Mouse (Mus musculus): ENCODE measurements around the gene Elavl2. TPM values are rescaled to one million over a fixed set of nuclear protein-coding genes. Genes with fewer than 3 reads are reported as not detected.

Elavl2 gene
- total RNA-seq (2014; rRNA removed) = 80.6 and 96.6 TPM in 2 replicates
- 100.0 and 107 TPM in 2 replicates for polyA plus RNA-seq (2015; fragmentation: Nextera tagmentation; extraction: Ambion mirVana)

- peak within 1 kb of the TSS; percentile 56 for H3K4me3 ChIP-seq (ENCODE audit: low read depth, low read length)
- no peaks in the 10 kb centered on the region for H3K9me3 ChIP-seq (ENCODE audit: low read length)
- H3K27ac ChIP-seq (ENCODE audit: low read depth, low read length) = 0 out of 2 replicates have a peak within 1 kb of the TSS, but pooled peaks have one; percentile 8
- no peak for TF ChIP-seq CTCF (IDR thresholded peaks at IDR 0.05)
- no peaks in the 10 kb centered on the region for H3K27me3 ChIP-seq (ENCODE audit: insufficient read depth, low read length)
- WGBS = 1% methylated on average over 27 of the region's 28 CpGs
- peak within 1 kb of the TSS; percentile 54 for H3K9ac ChIP-seq (replicated peaks; ENCODE audit: low read length, poor library complexity, severe bottlenecking)
- ATAC-seq (ENCODE audit: low FRiP score) (0 out of 2 replicates have a peak, but pooled peaks have one; percentile 38), DNase-seq (ENCODE audit: low spot score) (peak; percentile 3)
- peak within 1 kb of the TSS; percentile 97 for H3K4me2 ChIP-seq (ENCODE audit: low read depth, low read length, poor library complexity, severe bottlenecking)
- no peaks in the 10 kb centered on the region for H3K36me3 ChIP-seq (ENCODE audit: insufficient read depth, low read length)
- H3K4me1 ChIP-seq (ENCODE audit: insufficient read depth, low read length) = no peaks in the 10 kb centered on the region
These were observed at the start of gene Elavl2 for GRCm38 (mm10) chr4:91400423-91400822. Gene Elavl2, minus strand, starts transcription at chr4:91400785.

- H3K27me3 ChIP-seq (ENCODE audit: insufficient read depth, low read length) = no peaks in the 10 kb centered on the region
- no peak overlapping the region for H3K9ac ChIP-seq (replicated peaks; ENCODE audit: low read length, poor library complexity, severe bottlenecking)
- no peaks in the 10 kb centered on the region for H3K4me1 ChIP-seq (ENCODE audit: insufficient read depth, low read length)
- WGBS = 16% methylated on average over 2 of the region's 2 CpGs
- H3K4me2 ChIP-seq (ENCODE audit: low read depth, low read length, poor library complexity, severe bottlenecking) = no peak overlapping the region
- no peak overlapping the region for H3K27ac ChIP-seq (ENCODE audit: low read depth, low read length)
- no peaks in the 10 kb centered on the region for H3K36me3 ChIP-seq (ENCODE audit: insufficient read depth, low read length)
- no peak for DNase-seq (ENCODE audit: low spot score)
- H3K9me3 ChIP-seq (ENCODE audit: low read length) = no peaks in the 10 kb centered on the region
- ATAC-seq (ENCODE audit: low FRiP score) = no peak
- no peak overlapping the region for H3K4me3 ChIP-seq (ENCODE audit: low read depth, low read length)
- TF ChIP-seq CTCF (IDR thresholded peaks at IDR 0.05) = no peak
These were observed 47.3 kb upstream of the Elavl2 start for GRCm38 (mm10) chr4:91447887-91448286.

- no peak overlapping the region for H3K4me3 ChIP-seq (ENCODE audit: low read depth, low read length)
- no peak overlapping the region for H3K9ac ChIP-seq (replicated peaks; ENCODE audit: low read length, poor library complexity, severe bottlenecking)
- no peak overlapping the region for H3K27ac ChIP-seq (ENCODE audit: low read depth, low read length)
- TF ChIP-seq CTCF (IDR thresholded peaks at IDR 0.05) = no peak
- H3K27me3 ChIP-seq (ENCODE audit: insufficient read depth, low read length) = no peaks in the 10 kb centered on the region
- H3K9me3 ChIP-seq (ENCODE audit: low read length) = no peaks in the 10 kb centered on the region
- H3K36me3 ChIP-seq (ENCODE audit: insufficient read depth, low read length) = no peaks in the 10 kb centered on the region
- H3K4me2 ChIP-seq (ENCODE audit: low read depth, low read length, poor library complexity, severe bottlenecking) = no peak overlapping the region
- WGBS = 93% methylated on average over 1 of the region's 1 CpGs
- ATAC-seq (ENCODE audit: low FRiP score) (no peak), DNase-seq (ENCODE audit: low spot score) (no peak)
- no peaks in the 10 kb centered on the region for H3K4me1 ChIP-seq (ENCODE audit: insufficient read depth, low read length)
These were observed 15.0 kb upstream of the Elavl2 start for GRCm38 (mm10) chr4:91415582-91415981.

- ATAC-seq (ENCODE audit: low FRiP score) (no peak), DNase-seq (ENCODE audit: low spot score) (no peak)
- H3K27me3 ChIP-seq (ENCODE audit: insufficient read depth, low read length) = no peaks in the 10 kb centered on the region
- H3K27ac ChIP-seq (ENCODE audit: low read depth, low read length) = no peak overlapping the region
- WGBS = 83% methylated on average over 3 of the region's 3 CpGs
- H3K9ac ChIP-seq (replicated peaks; ENCODE audit: low read length, poor library complexity, severe bottlenecking) = no peak overlapping the region
- no peaks in the 10 kb centered on the region for H3K36me3 ChIP-seq (ENCODE audit: insufficient read depth, low read length)
- H3K4me3 ChIP-seq (ENCODE audit: low read depth, low read length) = no peak overlapping the region
- H3K4me1 ChIP-seq (ENCODE audit: insufficient read depth, low read length) = no peaks in the 10 kb centered on the region
- TF ChIP-seq CTCF (IDR thresholded peaks at IDR 0.05) = no peak
- no peak overlapping the region for H3K4me2 ChIP-seq (ENCODE audit: low read depth, low read length, poor library complexity, severe bottlenecking)
- H3K9me3 ChIP-seq (ENCODE audit: low read length) = no peaks in the 10 kb centered on the region
These were observed 4.5 kb upstream of the Elavl2 start for GRCm38 (mm10) chr4:91405047-91405446.

GRCm38 (mm10) chr4:91399510-91400196 is 932 bp downstream of the Elavl2 start:
- H3K27me3 ChIP-seq (ENCODE audit: insufficient read depth, low read length) = no peaks in the 10 kb centered on the region
- 0 out of 2 replicates have a peak overlapping the region, but pooled peaks have one; percentile 8 for H3K27ac ChIP-seq (ENCODE audit: low read depth, low read length)
- H3K4me2 ChIP-seq (ENCODE audit: low read depth, low read length, poor library complexity, severe bottlenecking) = peak overlapping the region; percentile 97
- peak overlapping the region; percentile 56 for H3K4me3 ChIP-seq (ENCODE audit: low read depth, low read length)
- H3K4me1 ChIP-seq (ENCODE audit: insufficient read depth, low read length) = no peaks in the 10 kb centered on the region
- WGBS = 0% methylated on average over 17 of the region's 17 CpGs
- no peaks in the 10 kb centered on the region for H3K36me3 ChIP-seq (ENCODE audit: insufficient read depth, low read length)
- peak; percentile 67 for DNase-seq (ENCODE audit: low spot score)
- H3K9me3 ChIP-seq (ENCODE audit: low read length) = no peaks in the 10 kb centered on the region
- peak; percentile 65 for ATAC-seq (ENCODE audit: low FRiP score)
- TF ChIP-seq CTCF (IDR thresholded peaks at IDR 0.05) = no peak
- peak overlapping the region; percentile 48 for H3K9ac ChIP-seq (replicated peaks; ENCODE audit: low read length, poor library complexity, severe bottlenecking)

- no peak overlapping the region for H3K4me2 ChIP-seq (ENCODE audit: low read depth, low read length, poor library complexity, severe bottlenecking)
- no peaks in the 10 kb centered on the region for H3K9me3 ChIP-seq (ENCODE audit: low read length)
- H3K4me1 ChIP-seq (ENCODE audit: insufficient read depth, low read length) = no peaks in the 10 kb centered on the region
- no peaks in the 10 kb centered on the region for H3K36me3 ChIP-seq (ENCODE audit: insufficient read depth, low read length)
- DNase-seq (ENCODE audit: low spot score) (peak; percentile 22), ATAC-seq (ENCODE audit: low FRiP score) (no peak)
- H3K27ac ChIP-seq (ENCODE audit: low read depth, low read length) = no peak overlapping the region
- 45% methylated on average over 5 of the region's 5 CpGs for WGBS
- no peaks in the 10 kb centered on the region for H3K27me3 ChIP-seq (ENCODE audit: insufficient read depth, low read length)
- H3K4me3 ChIP-seq (ENCODE audit: low read depth, low read length) = no peak overlapping the region
- peak; percentile 55 for TF ChIP-seq CTCF (IDR thresholded peaks at IDR 0.05)
- H3K9ac ChIP-seq (replicated peaks; ENCODE audit: low read length, poor library complexity, severe bottlenecking) = no peak overlapping the region
These were observed 8.5 kb downstream of the Elavl2 start for GRCm38 (mm10) chr4:91391987-91392598.
